Mouse (Mus musculus) testis, adult 2 months (tissue): Measurements from ENCODE around the gene Cwc22. TPM values are rescaled to one million over a fixed set of nuclear protein-coding genes. Genes with fewer than 3 reads are reported as not detected.

Source experiments
- H3K27ac ChIP-seq: fragments of 200-500 bp; 2 replicates; pipeline ENCODE4 v1.5.1; 2012; ENCODE audit warnings: low read depth, low read length; ENCODE audit not compliant: control insufficient read depth, insufficient read depth
- H3K27me3 ChIP-seq: fragments of 200-500 bp; 2 replicates; pipeline ENCODE4 v1.6.1; 2012; ENCODE audit warnings: mild to moderate bottlenecking, low read length, moderate library complexity; ENCODE audit not compliant: control insufficient read depth, insufficient read depth
- H3K36me3 ChIP-seq: fragments of 200-500 bp; 2 replicates; pipeline ENCODE4 v1.6.1; 2012; ENCODE audit warnings: mild to moderate bottlenecking, low read length; ENCODE audit not compliant: control insufficient read depth, insufficient read depth
- H3K4me1 ChIP-seq: fragments of 200-500 bp; 2 replicates; pipeline ENCODE4 v1.6.1; 2012; ENCODE audit warnings: low read length; ENCODE audit not compliant: control insufficient read depth, insufficient read depth
- H3K4me3 ChIP-seq: fragments of 200-500 bp; 2 replicates; pipeline ENCODE4 v1.5.1; 2012; ENCODE audit warnings: low read depth, mild to moderate bottlenecking, low read length, moderate library complexity, mixed read lengths; ENCODE audit not compliant: control insufficient read depth
- CTCF ChIP-seq: fragments of 200-500 bp; IDR thresholded peaks from 2 replicates; pipeline ENCODE4 v1.5.1; 2012; ENCODE audit warnings: low read depth, mild to moderate bottlenecking, inconsistent platforms, low read length, moderate library complexity; ENCODE audit not compliant: control insufficient read depth, insufficient read depth, insufficient replicate concordance
- POLR2A ChIP-seq: fragments of 200-500 bp; IDR thresholded peaks from 2 replicates; pipeline ENCODE4 v1.6.1; 2012; ENCODE audit warnings: low read depth, mild to moderate bottlenecking, inconsistent platforms, low read length, moderate library complexity; ENCODE audit not compliant: control insufficient read depth
- polyA plus RNA-seq: library from polyadenylated mRNA; depleted of rRNA; stranded (reverse); fragments of >200 nt; gene quantifications from 2 replicates; pipeline ENCODE4 v1.2.3, GENCODE M21; 2012

Cwc22 gene
- polyA plus RNA-seq, 1 experiment = 3.5 TPM

DNA sequence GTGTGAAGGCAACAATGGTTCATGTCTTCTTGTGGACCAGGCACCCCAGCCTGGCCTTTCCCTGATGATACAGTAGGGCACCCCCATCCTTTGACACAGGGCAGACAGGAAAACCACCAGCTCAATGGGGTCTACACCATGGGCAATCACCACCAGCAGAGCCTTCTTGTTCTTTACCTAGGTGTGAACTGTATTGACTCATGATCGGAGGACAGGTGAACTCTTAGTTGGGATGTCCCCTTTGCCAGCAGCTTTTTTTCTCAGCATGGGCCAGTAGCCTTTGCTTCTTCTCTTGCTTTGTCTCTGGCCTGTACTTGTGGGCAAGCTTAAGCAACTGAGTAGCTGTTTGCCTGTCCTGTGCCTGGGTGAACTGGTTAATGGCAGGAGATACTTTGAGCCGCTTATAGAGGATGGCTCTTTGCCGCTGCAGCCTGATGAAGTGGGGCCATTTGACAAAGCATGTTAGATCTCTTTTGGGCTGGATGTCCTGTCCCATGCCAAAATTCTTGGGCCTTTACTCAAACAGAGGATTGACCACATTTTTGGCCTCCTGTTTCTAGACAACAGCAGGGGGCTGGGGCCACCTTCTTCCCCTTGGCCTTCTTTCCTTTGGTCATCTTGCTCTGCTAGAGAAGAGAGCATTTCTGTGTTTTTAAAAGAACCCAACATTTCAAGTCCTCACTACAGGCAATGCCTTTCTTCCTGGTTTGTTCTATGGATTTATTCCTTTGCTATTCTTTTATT lies 16.4 kb upstream of the Cwc22 start:
- Histone ChIP-seq H3K4me1 (no peaks in the 10 kb centered on the region), H3K36me3 (no peaks in the 10 kb centered on the region), H3K27me3 (no peaks in the 10 kb centered on the region), H3K4me3 (no peak overlapping the region), H3K27ac (no peak overlapping the region)
- TF ChIP-seq CTCF (no peak), POLR2A (no peak)

DNA sequence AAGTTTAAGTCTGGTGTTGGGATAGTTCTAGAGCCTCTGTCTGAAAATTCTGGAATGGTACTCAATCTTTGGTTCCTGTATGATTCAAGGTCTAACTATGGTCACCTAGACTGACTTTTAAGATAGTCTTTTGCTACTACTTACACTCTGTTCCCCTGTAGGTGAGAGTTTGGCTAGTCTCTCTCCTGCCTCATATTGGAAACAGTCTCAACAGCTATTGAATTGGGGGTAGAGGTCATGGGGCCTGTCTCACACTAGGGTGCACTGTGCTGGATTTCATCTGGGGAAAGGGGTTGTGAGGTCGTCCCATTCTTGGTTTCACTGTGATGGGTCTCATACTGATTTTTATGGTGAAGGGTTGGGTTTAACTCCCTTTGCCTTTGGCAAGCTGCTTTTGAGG lies 15.1 kb upstream of the Cwc22 start:
- Histone ChIP-seq H3K27ac (no peak overlapping the region), H3K4me3 (no peak overlapping the region), H3K4me1 (no peaks in the 10 kb centered on the region), H3K36me3 (no peaks in the 10 kb centered on the region), H3K27me3 (no peaks in the 10 kb centered on the region)
- TF ChIP-seq CTCF (no peak), POLR2A (no peak)

DNA sequence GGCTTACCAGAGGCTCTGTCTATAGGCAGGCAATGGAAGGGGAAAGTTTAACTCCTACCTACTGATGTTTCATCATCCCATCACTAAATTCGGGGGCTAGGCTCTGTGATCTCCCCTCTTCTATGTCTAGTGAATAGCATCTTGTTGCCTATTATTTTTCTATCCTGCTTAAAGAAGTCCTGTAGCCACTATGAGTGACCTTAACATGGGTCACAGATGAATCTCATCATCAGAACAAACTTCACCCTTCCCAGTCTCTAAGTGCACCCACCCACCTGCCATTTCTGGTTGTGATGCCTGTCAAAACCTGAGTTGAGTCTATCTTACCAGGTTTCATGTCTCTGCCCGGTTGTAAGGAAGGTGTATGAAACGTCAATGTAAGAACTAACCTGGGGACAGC lies 14.5 kb upstream of the Cwc22 start:
- Histone ChIP-seq H3K4me3 (no peak overlapping the region), H3K27me3 (no peaks in the 10 kb centered on the region), H3K36me3 (no peaks in the 10 kb centered on the region), H3K4me1 (no peaks in the 10 kb centered on the region), H3K27ac (no peak overlapping the region)
- TF ChIP-seq CTCF (no peak), POLR2A (no peak)

DNA sequence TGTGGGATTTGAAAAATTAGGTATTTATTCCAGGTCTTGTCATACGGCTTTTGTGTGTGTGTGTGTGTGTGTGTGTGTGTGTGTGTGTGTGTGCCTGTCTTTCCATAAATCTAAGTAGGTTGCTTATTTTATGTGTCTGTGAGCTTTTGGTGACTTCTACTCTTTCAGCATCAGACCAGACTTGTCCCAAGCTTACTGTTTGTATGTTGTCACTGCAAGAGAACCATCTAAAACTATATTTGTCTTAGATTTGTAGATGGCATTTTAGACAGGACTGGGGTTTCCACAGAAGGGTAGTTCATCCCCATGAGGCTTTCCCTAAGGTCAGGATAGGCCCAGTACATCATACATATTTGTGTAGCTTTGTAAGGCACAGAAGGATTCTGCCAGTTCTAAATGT lies 13.2 kb upstream of the Cwc22 start:
- Histone ChIP-seq H3K4me3 (no peak overlapping the region), H3K36me3 (no peaks in the 10 kb centered on the region), H3K27ac (no peak overlapping the region), H3K27me3 (no peaks in the 10 kb centered on the region), H3K4me1 (no peaks in the 10 kb centered on the region)
- TF ChIP-seq POLR2A (no peak), CTCF (no peak)

GRCm38 (mm10) chr2:77951415-77951913 lies 5.3 kb upstream of the Cwc22 start:
- Histone ChIP-seq H3K36me3 (no peaks in the 10 kb centered on the region), H3K4me3 (no peak overlapping the region), H3K27ac (no peak overlapping the region), H3K27me3 (no peaks in the 10 kb centered on the region), H3K4me1 (no peaks in the 10 kb centered on the region)
- TF ChIP-seq CTCF = no peak
- TF ChIP-seq POLR2A = no peak

DNA sequence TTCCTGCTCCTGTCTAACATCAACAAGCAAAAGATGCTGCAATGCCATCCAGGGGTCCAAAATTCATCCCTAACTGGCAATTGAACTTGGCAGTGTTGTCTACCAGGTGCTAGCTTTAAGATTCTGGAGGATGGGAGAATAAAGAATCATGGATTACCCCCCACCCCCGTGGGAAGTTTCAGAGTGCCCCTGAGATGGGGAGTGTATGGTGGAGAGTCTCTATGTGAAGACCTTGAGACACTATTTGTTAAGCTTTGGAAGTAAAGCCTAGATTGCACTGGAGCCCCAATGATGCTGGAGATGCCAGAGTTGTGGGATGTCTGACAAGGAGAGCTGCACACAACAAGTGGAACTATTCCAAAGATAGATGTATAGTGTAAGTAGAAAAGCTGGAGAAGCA lies 3.9 kb upstream of the Cwc22 start:
- no peak overlapping the region for H3K27ac ChIP-seq
- H3K27me3 ChIP-seq = no peaks in the 10 kb centered on the region
- H3K36me3 ChIP-seq = no peaks in the 10 kb centered on the region
- TF ChIP-seq POLR2A = no peak
- TF ChIP-seq CTCF = no peak
- H3K4me1 ChIP-seq = peaks cover 3% of the 10 kb centered on the region; the same call in 1 of the 2 replicates
- no peak overlapping the region for H3K4me3 ChIP-seq

DNA sequence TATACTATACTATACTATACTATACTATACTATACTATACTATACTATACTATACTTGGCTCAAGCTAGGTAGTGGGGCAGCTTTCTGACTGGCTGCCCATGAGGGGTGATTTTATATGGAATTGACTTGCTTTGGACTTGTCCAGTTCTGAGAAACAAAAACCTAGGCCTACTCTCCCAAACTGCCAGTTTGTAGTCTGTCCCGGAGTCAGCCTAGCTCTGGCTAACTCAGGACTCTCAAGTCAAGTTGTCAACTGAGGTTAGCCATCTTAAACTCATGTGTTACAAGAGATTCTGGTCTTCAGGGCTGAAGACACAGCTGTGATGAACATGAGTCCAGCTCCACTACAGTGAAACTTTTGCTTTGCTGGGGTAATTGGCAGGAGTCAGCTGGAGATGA lies 3.3 kb upstream of the Cwc22 start:
- no peak overlapping the region for H3K27ac ChIP-seq
- H3K4me1 ChIP-seq = peaks cover 4% of the 10 kb centered on the region; the same call in 1 of the 2 replicates
- TF ChIP-seq CTCF (no peak), POLR2A (no peak)
- H3K4me3 ChIP-seq = no peak overlapping the region
- no peaks in the 10 kb centered on the region for H3K36me3 ChIP-seq
- no peaks in the 10 kb centered on the region for H3K27me3 ChIP-seq
